18 mouse cellular contexts compared by ENCODE assay signal in genomic region chr14:36156175-36156574, GRCm38 (mm10).
"Had no signal": no experiment of that assay in that cellular context is flagged by ENCODE, and none has a peak within 500 bp of the region (broad histone marks: within the 10 kb centered on the region; RNA-seq: fewer than 3 reads in every experiment).

No protein-coding gene starts in this region.

- DNase-seq: liver, postnatal 0 days; lung, adult 2 months; lung, postnatal 14 days; lung, postnatal 36 days; right cerebral cortex, postnatal 14 days; thymus, adult 2 months; thymus, postnatal 25 days; thymus, postnatal 4 days had no signal

- H3K27ac ChIP-seq: lung, embryonic 15.5 days; macrophage; midbrain, embryonic 13.5 days; midbrain, embryonic 15.5 days; neural tube, embryonic 12.5 days; stomach, embryonic 15.5 days; stomach, postnatal 0 days had no signal

- ATAC-seq: liver, postnatal 0 days; lung, postnatal 0 days; midbrain, embryonic 13.5 days; midbrain, embryonic 15.5 days had no signal

- H3K36me3 ChIP-seq: lung, embryonic 15.5 days; midbrain, embryonic 13.5 days; midbrain, embryonic 15.5 days; neural tube, embryonic 12.5 days; stomach, embryonic 15.5 days had no signal

- H3K9me3 ChIP-seq: lung, embryonic 15.5 days; megakaryocyte, embryonic 14.5 days; midbrain, embryonic 13.5 days; midbrain, embryonic 15.5 days; neural tube, embryonic 12.5 days; stomach, embryonic 15.5 days had no signal

- H3K4me1 ChIP-seq: lung, embryonic 15.5 days; megakaryocyte, embryonic 14.5 days; midbrain, embryonic 13.5 days; midbrain, embryonic 15.5 days; neural tube, embryonic 12.5 days; stomach, embryonic 15.5 days had no signal

- H3K27me3 ChIP-seq: lung, embryonic 15.5 days; megakaryocyte, embryonic 14.5 days; midbrain, embryonic 13.5 days; midbrain, embryonic 15.5 days; neural tube, embryonic 12.5 days; stomach, embryonic 15.5 days had no signal

- H3K9ac ChIP-seq: liver, postnatal 0 days; lung, embryonic 15.5 days; midbrain, embryonic 13.5 days; midbrain, embryonic 15.5 days; neural tube, embryonic 12.5 days; stomach, embryonic 15.5 days had no signal

- H3K4me3 ChIP-seq: lung, embryonic 15.5 days; megakaryocyte, embryonic 14.5 days; midbrain, embryonic 13.5 days; midbrain, embryonic 15.5 days; neural tube, embryonic 12.5 days; stomach, embryonic 15.5 days had no signal

- H3K4me2 ChIP-seq: lung, embryonic 15.5 days; midbrain, embryonic 11.5 days; midbrain, embryonic 13.5 days; midbrain, embryonic 15.5 days; neural tube, embryonic 12.5 days; stomach, embryonic 15.5 days had no signal
